Mouse (Mus musculus) spleen, adult 2 months (tissue): ENCODE data around the gene Lap3. TPM values are rescaled to one million over a fixed set of nuclear protein-coding genes. Genes with fewer than 3 reads are reported as not detected.
A peak's percentile ranks its signal among the peaks of the same experiment; 100 is the strongest.

Source experiments
- DNase-seq, 2 experiments: peaks; one replicate each; pipeline versions ENCODE4 v3.0.0 to v3.0.0-alpha.2; 2012 to 2021; ENCODE audit warnings: low spot score in 2 of 2, low read depth in 1 of 2
- H3K27ac ChIP-seq: fragments of 200-500 bp; 2 replicates; pipeline ENCODE4 v1.5.1; 2012; ENCODE audit warnings: low read length, inconsistent platforms; ENCODE audit not compliant: insufficient read depth
- H3K27me3 ChIP-seq: fragments of 200-500 bp; 2 replicates; pipeline ENCODE4 v1.6.1; 2012; ENCODE audit warnings: mild to moderate bottlenecking, moderate library complexity, low read length, inconsistent platforms; ENCODE audit not compliant: control insufficient read depth, insufficient read depth
- H3K36me3 ChIP-seq: fragments of 200-500 bp; 2 replicates; pipeline ENCODE4 v1.6.1; 2012; ENCODE audit warnings: mild to moderate bottlenecking, low read length, inconsistent platforms; ENCODE audit not compliant: control insufficient read depth, insufficient read depth
- H3K4me1 ChIP-seq: fragments of 200-500 bp; 2 replicates; pipeline ENCODE4 v1.6.1; 2011; ENCODE audit warnings: inconsistent platforms; ENCODE audit not compliant: control insufficient read depth, insufficient read depth, insufficient read length
- H3K4me3 ChIP-seq: fragments of 200-500 bp; 2 replicates; pipeline ENCODE4 v1.5.1; 2011; ENCODE audit warnings: mild to moderate bottlenecking, inconsistent platforms; ENCODE audit not compliant: insufficient read depth, insufficient read length; ENCODE audit errors: extremely low read depth
- CTCF ChIP-seq: fragments of 200-500 bp; IDR thresholded peaks from 2 replicates; pipeline ENCODE4 v1.5.1; 2011; ENCODE audit warnings: mild to moderate bottlenecking, inconsistent platforms; ENCODE audit not compliant: insufficient read depth, insufficient read length, insufficient replicate concordance; ENCODE audit errors: extremely low read depth
- POLR2A ChIP-seq: fragments of 200-500 bp; IDR thresholded peaks from 2 replicates; pipeline ENCODE4 v1.6.1; 2011; ENCODE audit warnings: low read depth, low read length, inconsistent platforms
- WGBS: fragments of 180-500 bp; shearing (Covaris S2); methylation state at CpG from one replicate; pipeline ENCODE4 v1.1.7; 2018; 5-methylcytosine and 5-hydroxymethylcytosine counted together
- polyA plus RNA-seq: library from polyadenylated mRNA; depleted of rRNA; stranded (reverse); fragments of >200 nt; gene quantifications from 2 replicates; pipeline ENCODE4 v1.2.3, GENCODE M21; 2012; rRNA removed

Gene Lap3
- polyA plus RNA-seq = 6.6 and 9.5 TPM in 2 replicates

- H3K27ac ChIP-seq = peak within 1 kb of the TSS; percentile 16; the same call in 1 of the 2 replicates
- WGBS = under 1% methylated on average over 78 of the region's 78 CpGs
- H3K4me1 ChIP-seq = peaks cover 2% of the 10 kb centered on the region
- H3K36me3 ChIP-seq = peaks cover 1% of the 10 kb centered on the region; the same call in 1 of the 2 replicates
- peak within 1 kb of the TSS; percentile 90 for H3K4me3 ChIP-seq
- H3K27me3 ChIP-seq = no peaks in the 10 kb centered on the region
- TF ChIP-seq CTCF (0 out of 2 replicates have a peak, but pooled peaks have one; percentile 17), POLR2A (peak; percentile 13; the same call in 1 of the 2 replicates)
- peak; percentile 85 to 98 for DNase-seq
These were observed at the start of gene Lap3 for GRCm38 (mm10) chr5:45493191-45494092. Gene Lap3 (plus strand): TSS chr5:45493374.

GRCm38 (mm10) chr5:45444130-45444832 is 48.9 kb upstream of the Lap3 start:
- H3K27me3 ChIP-seq = no peaks in the 10 kb centered on the region
- peaks cover 2% of the 10 kb centered on the region; the same call in 1 of the 2 replicates for H3K4me1 ChIP-seq
- no peak overlapping the region for H3K4me3 ChIP-seq
- H3K27ac ChIP-seq = no peak overlapping the region
- TF ChIP-seq CTCF (no peak), POLR2A (no peak)
- 89% methylated on average over 8 of the region's 8 CpGs for WGBS
- DNase-seq = no peak
- H3K36me3 ChIP-seq = peaks cover 14% of the 10 kb centered on the region

GRCm38 (mm10) chr5:45448676-45449075 is 44.5 kb upstream of the Lap3 start:
- Histone ChIP-seq H3K36me3 (peaks cover 6% of the 10 kb centered on the region), H3K27me3 (no peaks in the 10 kb centered on the region; the same call in 1 of the 2 replicates), H3K27ac (no peak overlapping the region), H3K4me3 (no peak overlapping the region), H3K4me1 (peaks cover 3% of the 10 kb centered on the region; the same call in 1 of the 2 replicates)
- DNase-seq = no peak
- TF ChIP-seq POLR2A = no peak
- TF ChIP-seq CTCF = no peak
- 77% methylated on average over 5 of the region's 5 CpGs for WGBS

- TF ChIP-seq CTCF = no peak
- no peak for TF ChIP-seq POLR2A
- H3K4me1 ChIP-seq = peaks cover 3% of the 10 kb centered on the region; the same call in 1 of the 2 replicates
- no peaks in the 10 kb centered on the region; the same call in 1 of the 2 replicates for H3K27me3 ChIP-seq
- peaks cover 6% of the 10 kb centered on the region for H3K36me3 ChIP-seq
- 4% methylated on average over 8 of the region's 8 CpGs for WGBS
- H3K27ac ChIP-seq = no peak overlapping the region
- no peak for DNase-seq
- peak overlapping the region; percentile 65 for H3K4me3 ChIP-seq
These were observed 44.0 kb upstream of the Lap3 start for GRCm38 (mm10) chr5:45449206-45449605.

- TF ChIP-seq POLR2A (peak; percentile 58), CTCF (no peak)
- Histone ChIP-seq H3K27ac (peak within 1 kb of the TSS; percentile 62), H3K27me3 (no peaks in the 10 kb centered on the region; the same call in 1 of the 2 replicates), H3K4me3 (peak within 1 kb of the TSS; percentile 65), H3K36me3 (0 out of 2 replicates have a peak, but pooled peaks cover 3% of the 10 kb centered on the region), H3K4me1 (peaks cover 3% of the 10 kb centered on the region; the same call in 1 of the 2 replicates)
- under 1% methylated on average over 70 of the region's 70 CpGs for WGBS
- peak; percentile 93 to 99 for DNase-seq
These were observed 43.1 kb upstream of the Lap3 start, which contains the start of gene Qdpr for GRCm38 (mm10) chr5:45449831-45450716. Gene Qdpr (minus strand): TSS chr5:45450236.

GRCm38 (mm10) chr5:45453451-45453850 is 39.7 kb upstream of the Lap3 start, which contains the start of gene Clrn2:
Gene Clrn2 (plus strand): TSS chr5:45453751.
- Histone ChIP-seq H3K4me1 (peaks cover 3% of the 10 kb centered on the region; the same call in 1 of the 2 replicates), H3K4me3 (no peak within 1 kb of the TSS), H3K27me3 (no peaks in the 10 kb centered on the region; the same call in none of the 2 replicates), H3K36me3 (no peaks in the 10 kb centered on the region), H3K27ac (no peak within 1 kb of the TSS)
- no peak for DNase-seq
- TF ChIP-seq CTCF (no peak), POLR2A (no peak)
- 76% methylated on average over 6 of the region's 6 CpGs for WGBS
